Mouse (Mus musculus) left cerebral cortex, adult 8-10 months (tissue): ENCODE measurements around the gene Dap. TPM values are rescaled to one million over a fixed set of nuclear protein-coding genes. Genes with fewer than 3 reads are reported as not detected.

Experiments
- DNase-seq, 2 experiments: peaks; one replicate each; pipeline ENCODE4 v3.0.0; 2022; ENCODE audit warnings: low spot score in 2 of 2
- total RNA-seq, 4 experiments: library from RNA; stranded (reverse); gene quantifications; 2 replicates each; pipeline ENCODE4 v1.2.4; 2022

Dap gene
- total RNA-seq, 4 experiments from 2014 or later, result 6.2 to 10.0 (median 7.5) TPM

DNA sequence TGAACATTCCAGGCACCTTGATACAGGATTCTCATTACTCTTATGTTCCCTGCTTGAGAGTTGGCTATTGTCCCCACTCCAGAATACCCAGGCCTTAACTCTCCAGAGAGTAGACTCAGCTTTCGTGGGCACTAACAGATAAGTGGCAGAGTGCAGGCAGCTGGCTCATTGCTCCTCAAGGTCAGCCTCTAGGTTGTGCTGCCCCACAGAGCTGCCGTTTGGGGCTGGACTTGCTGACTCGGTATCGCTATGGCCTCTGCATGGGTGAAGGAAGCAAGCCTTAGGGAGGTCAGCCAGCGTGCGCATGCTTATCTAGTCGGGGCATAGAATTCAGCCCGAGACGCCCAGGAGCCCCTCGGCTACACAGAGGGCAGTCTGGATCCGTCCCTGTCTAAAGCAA lies 13.3 kb downstream of the Dap start:
- no peak for DNase-seq

DNA sequence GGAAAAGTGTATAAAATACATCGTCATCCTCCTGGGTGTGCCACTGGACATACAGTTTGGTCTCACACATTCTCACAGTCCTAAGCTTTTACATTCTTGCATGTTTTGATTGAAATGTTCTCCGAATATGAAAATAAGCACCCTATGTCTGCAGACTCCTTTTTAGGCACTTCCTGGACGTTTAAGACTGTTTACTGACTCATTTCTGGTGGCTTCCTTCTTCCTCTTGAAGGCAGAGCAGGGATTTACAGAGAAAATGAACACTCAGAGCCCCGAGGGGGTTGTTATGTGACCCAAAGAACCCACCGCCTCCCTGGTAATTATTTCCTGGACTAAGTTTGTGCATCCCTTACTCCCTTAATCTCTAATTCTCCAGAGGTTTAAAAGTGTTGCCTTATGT lies 13.8 kb downstream of the Dap start:
- no peak for DNase-seq

- DNase-seq, result no peak
Measured at GRCm38 (mm10) chr15:31238611-31239010, 14.5 kb downstream of the Dap start.

DNA sequence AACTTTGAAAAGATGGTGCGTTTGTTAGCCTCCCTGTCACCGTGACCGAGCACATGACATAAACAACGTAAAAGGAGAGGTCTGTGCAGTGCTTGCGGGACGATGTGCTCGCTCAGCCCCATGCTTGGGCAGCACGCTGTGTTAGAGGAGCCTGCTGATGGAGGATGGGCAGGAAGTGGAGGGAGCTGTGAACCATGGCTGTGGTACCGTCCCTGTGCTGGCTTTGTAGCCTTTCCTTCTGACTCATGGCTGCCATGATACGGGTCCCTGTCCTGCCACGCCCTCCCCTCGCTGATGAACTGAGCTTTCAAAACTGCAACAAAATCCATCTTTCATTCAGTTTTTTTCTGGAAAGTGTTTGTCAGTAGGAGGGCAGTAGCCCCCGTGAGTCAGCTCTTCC lies 15.6 kb downstream of the Dap start:
- no peak for DNase-seq

DNA sequence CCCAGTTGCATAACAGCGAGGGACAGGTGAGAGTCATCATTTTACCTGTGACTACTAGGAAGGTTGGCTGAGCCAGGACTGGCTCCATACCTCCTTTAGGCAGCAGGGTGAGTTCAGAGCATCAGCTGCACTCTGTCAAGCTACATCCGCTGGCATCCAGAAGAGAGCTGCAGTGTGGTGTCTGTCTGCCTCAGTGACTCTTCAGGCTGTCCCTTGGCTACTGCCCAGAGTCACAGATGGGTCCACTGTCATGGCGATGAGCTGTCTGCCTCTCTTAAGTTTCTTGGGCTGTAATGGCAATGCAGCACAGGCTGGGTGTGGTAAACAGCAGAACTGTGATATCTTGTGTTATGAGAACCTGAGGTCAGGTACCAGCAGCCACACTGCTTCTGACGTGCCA lies 16.1 kb downstream of the Dap start:
- no peak for DNase-seq

DNA sequence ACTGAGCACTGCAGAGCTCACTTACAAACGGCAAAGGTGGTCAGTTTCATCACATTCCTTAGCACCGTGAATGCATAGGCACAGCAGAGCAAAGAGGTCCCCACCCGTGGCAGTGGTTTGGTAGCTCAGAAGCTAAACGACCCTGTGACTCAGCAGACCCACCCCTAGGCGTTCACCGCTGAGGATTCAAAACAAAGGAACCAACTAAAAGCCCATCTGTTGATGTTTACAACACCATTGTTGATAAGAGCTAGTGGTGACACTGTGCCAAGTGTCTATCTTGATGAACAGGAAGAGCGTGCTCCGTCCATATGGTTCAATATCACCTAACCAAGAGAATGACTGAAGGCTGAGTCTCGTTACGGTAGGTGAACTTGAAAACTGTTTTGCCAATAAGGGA lies 19.1 kb downstream of the Dap start:
- DNase-seq, result no peak

DNA sequence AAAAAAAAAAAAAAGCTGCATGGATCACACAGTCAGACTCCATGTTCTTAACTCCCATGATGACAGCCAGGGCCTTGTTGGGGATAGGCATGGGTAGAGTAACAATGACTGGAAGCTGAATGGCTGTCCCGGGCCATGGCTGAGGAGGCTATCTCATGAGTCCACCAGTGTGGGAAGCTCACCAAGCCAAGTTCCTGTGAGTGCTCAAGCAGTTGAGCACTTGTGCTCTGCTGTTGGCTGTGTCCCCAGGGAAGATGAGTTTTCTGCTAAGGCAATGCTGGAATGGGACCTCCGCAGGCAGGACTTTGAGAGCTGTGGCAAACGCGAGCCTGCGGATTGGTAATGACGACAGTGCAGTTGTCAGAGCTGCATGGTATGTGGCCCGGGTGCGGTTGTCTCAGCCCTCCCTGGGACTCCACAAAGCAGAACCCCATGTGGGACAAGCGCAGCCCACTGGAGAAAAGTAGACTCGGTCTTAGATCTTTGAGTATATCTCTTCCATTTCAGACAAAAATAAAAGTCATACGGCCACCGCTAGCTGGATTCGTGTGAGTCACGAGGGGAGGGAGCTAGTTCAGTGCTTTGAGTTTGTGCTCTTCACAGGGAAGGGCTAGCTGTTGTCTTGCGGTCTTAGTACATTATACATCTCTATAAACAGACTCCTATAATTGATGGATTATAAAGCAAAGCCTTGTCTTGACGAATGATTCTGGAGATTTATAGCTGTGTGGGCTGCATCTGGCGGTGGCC lies 20.8 kb downstream of the Dap start:
- no peak for DNase-seq

GRCm38 (mm10) chr15:31245934-31246333 lies 21.8 kb downstream of the Dap start:
- DNase-seq, result no peak

DNA sequence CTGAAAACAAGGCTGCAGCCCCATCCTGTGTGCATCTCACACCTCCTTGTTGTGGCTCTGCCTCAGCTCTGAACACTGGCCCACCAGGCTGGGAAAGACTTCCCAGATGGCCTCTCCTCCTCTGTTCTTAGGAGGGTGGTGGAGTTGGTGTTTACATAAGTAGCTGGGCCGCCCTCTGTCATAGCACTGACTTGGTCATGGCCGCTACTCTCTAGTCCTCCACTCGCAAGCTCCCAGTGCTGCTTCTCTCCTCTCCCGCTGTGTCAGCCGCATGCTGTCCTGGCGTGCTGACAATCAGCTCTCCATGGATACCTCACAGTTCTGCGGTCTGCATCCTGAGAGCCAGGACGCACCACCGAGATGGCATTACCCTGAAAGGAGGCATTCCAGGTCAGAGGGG lies 22.9 kb downstream of the Dap start:
- DNase-seq, result no peak

DNA sequence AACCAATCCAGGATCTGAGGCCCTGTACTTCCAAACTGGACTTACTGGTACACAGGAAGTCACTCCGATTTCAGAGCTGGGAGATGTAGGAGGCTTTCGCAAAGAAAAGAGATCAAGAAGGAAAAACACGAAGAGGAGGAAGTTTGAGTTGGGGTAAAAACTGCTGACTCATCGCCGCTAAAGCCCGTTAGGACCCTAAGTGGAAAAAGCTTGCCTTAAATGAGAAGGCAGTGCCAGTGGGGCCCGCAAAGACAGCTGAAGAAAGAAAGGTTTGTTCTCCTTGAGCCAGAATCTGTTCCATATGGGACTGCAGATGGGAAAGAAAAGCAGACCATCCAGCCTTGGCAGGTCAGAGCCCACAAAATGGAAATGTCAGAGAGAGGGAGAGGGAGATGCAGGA lies 24.8 kb downstream of the Dap start:
- DNase-seq, result no peak

- no peak for DNase-seq
Measured at GRCm38 (mm10) chr15:31250027-31250426, 25.9 kb downstream of the Dap start.

- DNase-seq, result no peak
Measured at GRCm38 (mm10) chr15:31250676-31251075, 26.6 kb downstream of the Dap start.

- no peak for DNase-seq
Measured at GRCm38 (mm10) chr15:31251189-31251588, 27.1 kb downstream of the Dap start.

GRCm38 (mm10) chr15:31252590-31253311 lies 28.6 kb downstream of the Dap start:
- DNase-seq, result no peak

DNA sequence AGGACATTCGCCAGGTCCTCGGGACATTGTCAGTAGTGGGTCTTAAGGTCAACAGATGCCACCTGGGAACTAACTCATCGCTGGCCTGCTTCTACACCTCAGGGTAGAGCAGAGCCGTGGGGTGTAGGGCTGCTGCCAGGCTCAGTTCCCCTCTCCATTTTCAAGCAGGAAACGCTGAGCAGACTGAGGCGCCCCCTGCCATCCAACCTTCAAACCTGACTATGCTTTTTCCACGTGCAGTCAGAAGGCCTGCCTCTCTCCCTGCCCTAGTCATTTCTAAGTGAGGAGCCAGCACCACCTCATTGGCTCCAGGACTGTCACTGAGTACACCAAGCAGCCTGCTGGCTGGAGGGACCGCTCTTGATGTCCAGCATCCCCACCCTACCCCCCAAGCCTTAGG lies 29.3 kb downstream of the Dap start:
- DNase-seq, result no peak

DNA sequence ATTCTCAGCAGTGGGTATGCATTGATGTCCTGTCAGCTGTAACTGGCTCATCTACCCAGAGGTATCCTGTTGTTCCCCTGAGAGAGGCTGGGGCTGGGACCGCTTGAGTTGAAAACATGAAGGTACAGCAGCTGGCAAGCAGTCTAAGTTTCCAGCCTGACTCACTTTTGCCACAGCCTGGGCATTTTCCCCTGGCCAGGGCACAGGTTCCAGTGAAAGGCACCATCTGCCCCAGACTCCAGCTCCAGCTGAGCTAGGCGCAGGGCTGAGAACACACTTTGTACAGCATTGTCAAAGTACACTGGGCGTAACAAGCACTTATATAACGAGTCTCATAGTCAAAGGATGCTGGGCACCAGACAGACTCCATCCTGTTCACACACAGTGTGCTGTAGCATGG lies 29.8 kb downstream of the Dap start:
- no peak for DNase-seq

GRCm38 (mm10) chr15:31254939-31255535 lies 30.9 kb downstream of the Dap start:
- no peak for DNase-seq

- no peak for DNase-seq
Measured at GRCm38 (mm10) chr15:31255762-31256161, 31.6 kb downstream of the Dap start.

DNA sequence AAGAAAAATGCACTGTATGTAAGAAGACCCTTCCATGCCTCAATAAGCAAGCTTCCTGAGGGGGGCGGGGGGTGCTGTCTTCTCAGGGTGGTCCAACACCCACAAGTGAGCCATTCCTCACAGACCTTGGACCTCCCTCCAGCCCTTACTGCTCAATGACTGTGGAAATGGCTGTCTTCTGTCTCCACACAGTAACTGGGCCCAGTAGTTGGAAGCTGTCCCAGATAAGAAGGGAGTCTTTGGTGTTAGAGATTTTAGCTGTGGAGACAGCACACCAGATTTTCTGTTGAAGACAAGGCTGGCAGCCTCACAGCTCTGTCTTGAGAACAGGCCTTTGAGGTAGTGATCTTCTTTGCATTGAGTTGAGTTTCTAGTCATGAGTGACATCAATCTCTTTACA lies 33.2 kb downstream of the Dap start:
- DNase-seq, result no peak

- DNase-seq, result no peak
Measured at GRCm38 (mm10) chr15:31258029-31258692, 34.0 kb downstream of the Dap start.

GRCm38 (mm10) chr15:31258693-31259439 lies 34.8 kb downstream of the Dap start:
- DNase-seq, result no peak
